20 mouse cellular contexts compared by ENCODE assay signal in the genomic region with DNA sequence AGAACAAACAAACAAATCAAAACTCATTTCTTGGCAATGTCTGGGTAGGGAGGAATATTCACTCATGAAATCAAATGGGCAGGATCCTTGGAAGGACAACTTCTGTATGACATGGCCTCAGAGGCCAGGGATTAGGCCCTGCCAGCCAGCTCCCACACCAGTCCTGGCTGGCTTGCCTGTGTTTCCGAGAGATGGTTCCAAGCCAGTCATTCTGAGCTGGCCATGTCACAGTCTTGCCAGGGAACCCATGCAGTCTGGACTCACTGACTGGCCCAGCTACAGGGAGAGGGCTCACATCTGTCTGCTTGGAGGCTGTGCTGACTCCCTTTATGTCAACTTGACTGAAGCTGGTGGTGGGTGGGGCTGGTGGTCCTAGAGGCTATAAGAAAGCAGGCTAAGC. TPM values are rescaled to one million over a fixed set of nuclear protein-coding genes. Genes with fewer than 3 reads are reported as not detected.
DNase-seq lines count a peak whose midpoint lies in the region; ATAC-seq and TF ChIP-seq lines count a peak whose summit lies in the region.
"Had no signal": no experiment of that assay in that cellular context is flagged by ENCODE, and none has a peak within 500 bp of the region (broad histone marks: within the 10 kb centered on the region; RNA-seq: fewer than 3 reads in every experiment).

No protein-coding gene starts in this region.

- no peaks in the 10 kb centered on the region for H3K27me3 ChIP-seq in lung, postnatal 0 days (replicated peaks; ENCODE audit: insufficient read depth, low read length)
- H3K27me3 ChIP-seq in intestine, postnatal 0 days (replicated peaks; ENCODE audit: control insufficient read depth, insufficient read depth, low read length): no peaks in the 10 kb centered on the region
- H3K27me3 ChIP-seq: heart, embryonic 15.5 days; intestine, embryonic 15.5 days; kidney, embryonic 15.5 days; limb, embryonic 12.5 days; liver, embryonic 13.5 days; lung, embryonic 15.5 days had no signal

- ATAC-seq in lung, postnatal 0 days: no peak
- no peak for ATAC-seq in intestine, postnatal 0 days
- ATAC-seq: forebrain, embryonic 14.5 days; intestine, embryonic 15.5 days; midbrain, embryonic 13.5 days had no signal

- 75% methylated on average over 1 of the region's 1 CpGs for WGBS in lung, postnatal 0 days
- 86% methylated on average over 1 of the region's 1 CpGs for WGBS in intestine, postnatal 0 days

- H3K4me3 ChIP-seq in lung, postnatal 0 days (ENCODE audit: low read depth, low read length): no peak overlapping the region
- H3K4me3 ChIP-seq in intestine, postnatal 0 days (ENCODE audit: low read depth, low read length): no peak overlapping the region
- H3K4me3 ChIP-seq: embryonic facial prominence, embryonic 13.5 days; heart, embryonic 15.5 days; intestine, embryonic 15.5 days; kidney, embryonic 15.5 days; limb, embryonic 12.5 days; liver, embryonic 13.5 days; lung, embryonic 15.5 days; midbrain, embryonic 13.5 days; neural tube, embryonic 13.5 days had no signal

- H3K36me3 ChIP-seq in lung, postnatal 0 days (ENCODE audit: insufficient read depth, low read length): no peaks in the 10 kb centered on the region
- no peaks in the 10 kb centered on the region for H3K36me3 ChIP-seq in intestine, postnatal 0 days (ENCODE audit: control insufficient read depth, insufficient read depth)
- H3K36me3 ChIP-seq: embryonic facial prominence, embryonic 13.5 days; heart, embryonic 15.5 days; intestine, embryonic 15.5 days; kidney, embryonic 15.5 days; limb, embryonic 12.5 days; liver, embryonic 13.5 days; lung, embryonic 15.5 days; midbrain, embryonic 13.5 days; neural tube, embryonic 13.5 days had no signal

- peaks cover 7% of the 10 kb centered on the region; the same call in 1 of the 2 replicates for H3K4me1 ChIP-seq in lung, postnatal 0 days (ENCODE audit: insufficient read depth, low read depth, low read length)
- H3K4me1 ChIP-seq in intestine, postnatal 0 days (replicated peaks; ENCODE audit: control insufficient read depth, insufficient read depth, low read length): 0 out of 2 replicates have a peak, but pooled peaks cover 5% of the 10 kb centered on the region

- TF ChIP-seq CTCF in lung, postnatal 0 days (IDR thresholded peaks at IDR 0.05): no peak
- TF ChIP-seq CTCF in intestine, postnatal 0 days (IDR thresholded peaks at IDR 0.05; ENCODE audit: low read depth): no peak

- H3K9me3 ChIP-seq in lung, postnatal 0 days (ENCODE audit: low read length): no peaks in the 10 kb centered on the region
- H3K9me3 ChIP-seq in intestine, postnatal 0 days (ENCODE audit: control insufficient read depth): no peaks in the 10 kb centered on the region
- H3K9me3 ChIP-seq: embryonic facial prominence, embryonic 13.5 days; heart, embryonic 15.5 days; intestine, embryonic 15.5 days; kidney, embryonic 15.5 days; limb, embryonic 12.5 days; liver, embryonic 13.5 days; lung, embryonic 15.5 days; midbrain, embryonic 13.5 days; neural tube, embryonic 13.5 days had no signal

- DNase-seq in gastrocnemius, adult 18-20 months (ENCODE audit: low spot score): peak; percentile 50
- DNase-seq in gastrocnemius, postnatal 4 days (ENCODE audit: low spot score in 2 of 2): no peak
- peak; percentile 42 for DNase-seq in lung, postnatal 10 days
- DNase-seq in lung, postnatal 0 days (ENCODE audit: low spot score): no peak
- peak; percentile 75 for DNase-seq in gastrocnemius, postnatal 25 days
- peak; percentile 58 for DNase-seq in skeletal muscle tissue, adult 2 months (ENCODE audit: low read depth, low spot score)
- DNase-seq: cerebellum, adult 9-10 months; liver, embryonic 13.5 days; thymus, postnatal 25 days had no signal

- H3K27ac ChIP-seq in lung, postnatal 0 days (ENCODE audit: low read length): no peak overlapping the region
- H3K27ac ChIP-seq in intestine, postnatal 0 days (ENCODE audit: low read depth, low read length): no peak overlapping the region
- H3K27ac ChIP-seq: embryonic facial prominence, embryonic 13.5 days; heart, embryonic 15.5 days; hindbrain, embryonic 14.5 days; intestine, embryonic 15.5 days; kidney, embryonic 15.5 days; limb, embryonic 12.5 days; liver, embryonic 13.5 days; lung, embryonic 15.5 days; midbrain, embryonic 13.5 days; neural tube, embryonic 13.5 days had no signal

- H3K9ac ChIP-seq in lung, postnatal 0 days (replicated peaks; ENCODE audit: low read depth): no peak overlapping the region
- H3K9ac ChIP-seq in intestine, postnatal 0 days (ENCODE audit: low read depth, low read length): no peak overlapping the region
- H3K9ac ChIP-seq: embryonic facial prominence, embryonic 13.5 days; heart, embryonic 15.5 days; hindbrain, embryonic 14.5 days; intestine, embryonic 15.5 days; kidney, embryonic 15.5 days; limb, embryonic 12.5 days; liver, embryonic 13.5 days; lung, embryonic 15.5 days; neural tube, embryonic 13.5 days had no signal

- no peak overlapping the region for H3K4me2 ChIP-seq in lung, postnatal 0 days (replicated peaks; ENCODE audit: low read depth, low read length)
- no peak overlapping the region for H3K4me2 ChIP-seq in intestine, postnatal 0 days (replicated peaks; ENCODE audit: low read depth)
- H3K4me2 ChIP-seq: embryonic facial prominence, embryonic 13.5 days; heart, embryonic 15.5 days; hindbrain, embryonic 14.5 days; intestine, embryonic 15.5 days; kidney, embryonic 15.5 days; limb, embryonic 12.5 days; liver, embryonic 13.5 days; lung, embryonic 15.5 days; midbrain, embryonic 13.5 days; neural tube, embryonic 13.5 days had no signal

- no peak for TF ChIP-seq EP300 in lung, postnatal 0 days (IDR thresholded peaks at IDR 0.05)

RNA-seq across cellular contexts. Expression of gene Cmtm7, which starts 20.5 kb away (rescaled TPM):
- 1 to 10 TPM; 3.7 to 7.0 TPM for total RNA-seq in gastrocnemius, adult 18-20 months (2021)
- total RNA-seq in gastrocnemius, postnatal 4 days (2021): 10 to 100 TPM; 27.5 to 32.2 TPM
- 65.0 and 74.8 TPM in 2 replicates for polyA plus RNA-seq in lung, postnatal 0 days (2015; fragmentation: Nextera tagmentation; extraction: Ambion mirVana)
- 1 to 10 TPM; 4.2 to 5.8 TPM for total RNA-seq in gastrocnemius, postnatal 25 days (2021)
- 34.8 and 35.7 TPM in 2 replicates for polyA plus RNA-seq in intestine, postnatal 0 days (2015; fragmentation: Nextera tagmentation; extraction: Ambion mirVana)

RNA-seq across cellular contexts. Expression of gene Cmtm8, which starts 41.8 kb away (rescaled TPM):
- 1 to 10 TPM; 2.0 to 2.3 TPM for total RNA-seq in gastrocnemius, adult 18-20 months (2021)
- 1 to 10 TPM; 3.3 to 3.9 TPM for total RNA-seq in gastrocnemius, postnatal 4 days (2021)
- 130 and 147 TPM in 2 replicates for polyA plus RNA-seq in lung, postnatal 0 days (2015; fragmentation: Nextera tagmentation; extraction: Ambion mirVana)
- 1 to 10 TPM; 1.9 to 2.2 TPM for total RNA-seq in gastrocnemius, postnatal 25 days (2021)
- 91.5 and 104 TPM in 2 replicates for polyA plus RNA-seq in intestine, postnatal 0 days (2015; fragmentation: Nextera tagmentation; extraction: Ambion mirVana)

Comparison
In these comparisons a context has a peak if more than half of its experiments do, and no peak if none do; other contexts are left out.
1. DNase-seq: peak in gastrocnemius, adult 18-20 months (single experiment), lung, postnatal 10 days (single experiment), gastrocnemius, postnatal 25 days (single experiment) and skeletal muscle tissue, adult 2 months (single experiment); none in gastrocnemius, postnatal 4 days (0 of 2) and lung, postnatal 0 days (single experiment).